Mouse (Mus musculus) hindbrain, embryonic 10.5 days (tissue): ENCODE data around the gene Dennd4c. TPM values are rescaled to one million over a fixed set of nuclear protein-coding genes. Genes with fewer than 3 reads are reported as not detected.
A peak's percentile ranks its signal among the peaks of the same experiment; 100 is the strongest.
"Not testable (repeated sequence)": the region's sequence is repeated elsewhere in the genome, so short reads cannot be mapped to it uniquely, and the experiment has no call there.

Experiments used
- DNase-seq: peaks from one replicate; pipeline ENCODE4 v3.0.0-alpha.2; 2017; ENCODE audit warnings: low spot score
- H3K27ac ChIP-seq: fragments of 300-500 bp; sonication (generic); 2 replicates; pipeline ENCODE4 v1.5.1; 2016; ENCODE audit warnings: mild to moderate bottlenecking, moderate library complexity
- H3K27me3 ChIP-seq: fragments of 300-500 bp; sonication (generic); 2 replicates; pipeline ENCODE4 v1.6.1; 2016; ENCODE audit warnings: mild to moderate bottlenecking; ENCODE audit not compliant: poor library complexity, insufficient read depth, severe bottlenecking
- H3K36me3 ChIP-seq: fragments of 300-500 bp; sonication (generic); 2 replicates; pipeline ENCODE4 v1.6.1; 2016; ENCODE audit warnings: mild to moderate bottlenecking, moderate library complexity
- H3K4me1 ChIP-seq: fragments of 300-500 bp; sonication (generic); replicated peaks from 2 replicates; pipeline ENCODE4 v1.6.1; 2016; ENCODE audit warnings: mild to moderate bottlenecking
- H3K4me3 ChIP-seq: fragments of 300-500 bp; sonication (generic); 2 replicates; pipeline ENCODE4 v1.5.1; 2016; ENCODE audit warnings: mild to moderate bottlenecking, moderate library complexity
- H3K9me3 ChIP-seq: fragments of 300-500 bp; sonication (generic); 2 replicates; pipeline ENCODE4 v1.6.1; 2016; ENCODE audit warnings: mild to moderate bottlenecking, moderate library complexity
- WGBS: fragments of 180-500 bp; shearing (Covaris S2); methylation state at CpG from one replicate; pipeline ENCODE4 v1.1.7; 2016; 5-methylcytosine and 5-hydroxymethylcytosine counted together
- polyA plus RNA-seq: library from polyadenylated mRNA; unstranded; fragments of >200 nt; fragmentation: Nextera tagmentation; extraction: Ambion mirVana; gene quantifications from 2 replicates; pipeline ENCODE4 v1.2.1, GENCODE M21; 2016

Dennd4c gene
- polyA plus RNA-seq, 1 experiment from 2014 or later = 5.5 TPM

GRCm38 (mm10) chr4:86841141-86841540 is 92.8 kb downstream of the Dennd4c start:
- not testable (repeated sequence) for DNase-seq, H3K27me3 ChIP-seq, H3K4me1 ChIP-seq, H3K9me3 ChIP-seq, H3K4me3 ChIP-seq, H3K27ac ChIP-seq
- peaks cover 79% of the 10 kb centered on the region for H3K36me3 ChIP-seq
- 93% methylated on average over 2 of the region's 2 CpGs for WGBS

GRCm38 (mm10) chr4:86845384-86845783 is 97.0 kb downstream of the Dennd4c start:
- H3K27ac ChIP-seq = no peak overlapping the region
- H3K4me1 ChIP-seq = no peaks in the 10 kb centered on the region
- no peaks in the 10 kb centered on the region for H3K27me3 ChIP-seq
- no peak overlapping the region for H3K4me3 ChIP-seq
- H3K36me3 ChIP-seq = peaks cover 77% of the 10 kb centered on the region
- no peak for DNase-seq
- WGBS = 94% methylated on average over 3 of the region's 3 CpGs
- H3K9me3 ChIP-seq = no peaks in the 10 kb centered on the region

GRCm38 (mm10) chr4:86847246-86847645 is 98.9 kb downstream of the Dennd4c start:
- Histone ChIP-seq H3K4me3 (no peak overlapping the region), H3K27me3 (no peaks in the 10 kb centered on the region), H3K4me1 (no peaks in the 10 kb centered on the region), H3K27ac (no peak overlapping the region), H3K9me3 (no peaks in the 10 kb centered on the region), H3K36me3 (peaks cover 72% of the 10 kb centered on the region)
- DNase-seq = no peak
- 88% methylated on average over 2 of the region's 2 CpGs for WGBS

GRCm38 (mm10) chr4:86851331-86851730 is 103.0 kb downstream of the Dennd4c start:
- DNase-seq = no peak
- Histone ChIP-seq H3K4me1 (peaks cover 8% of the 10 kb centered on the region), H3K36me3 (peaks cover 74% of the 10 kb centered on the region)

GRCm38 (mm10) chr4:86852018-86852417 is 103.7 kb downstream of the Dennd4c start:
- DNase-seq = no peak
- no peak overlapping the region for H3K27ac ChIP-seq
- no peaks in the 10 kb centered on the region; the same call in 1 of the 2 replicates for H3K9me3 ChIP-seq
- no peak overlapping the region for H3K4me3 ChIP-seq
- no peaks in the 10 kb centered on the region for H3K27me3 ChIP-seq
- peaks cover 8% of the 10 kb centered on the region for H3K4me1 ChIP-seq
- peaks cover 67% of the 10 kb centered on the region for H3K36me3 ChIP-seq
- WGBS = 77% methylated on average over 3 of the region's 3 CpGs

More at GRCm38 (mm10) chr4:86851331-86851730, 103.0 kb downstream of the Dennd4c start:
- H3K27ac ChIP-seq = no peak overlapping the region
- H3K9me3 ChIP-seq = no peaks in the 10 kb centered on the region; the same call in 1 of the 2 replicates
- H3K27me3 ChIP-seq = no peaks in the 10 kb centered on the region
- 79% methylated on average over 2 of the region's 2 CpGs for WGBS
- no peak overlapping the region for H3K4me3 ChIP-seq

GRCm38 (mm10) chr4:86852813-86853590 is 104.6 kb downstream of the Dennd4c start:
- no peaks in the 10 kb centered on the region; the same call in 1 of the 2 replicates for H3K9me3 ChIP-seq
- no peak for DNase-seq
- WGBS = 84% methylated on average over 4 of the region's 4 CpGs

GRCm38 (mm10) chr4:86856304-86857112 is 108.2 kb downstream of the Dennd4c start:
- Histone ChIP-seq H3K36me3 (peaks cover 45% of the 10 kb centered on the region), H3K9me3 (no peaks in the 10 kb centered on the region; the same call in 1 of the 2 replicates), H3K27me3 (no peaks in the 10 kb centered on the region), H3K4me3 (peak overlapping the region; percentile 99), H3K27ac (peak overlapping the region; percentile 100), H3K4me1 (peaks cover 16% of the 10 kb centered on the region)
- 2% methylated on average over 50 of the region's 50 CpGs for whole genome bisulfite sequencing
- DNase-seq = peak; percentile 20

More at GRCm38 (mm10) chr4:86852813-86853590, 104.6 kb downstream of the Dennd4c start:
- H3K36me3 ChIP-seq = peaks cover 57% of the 10 kb centered on the region
- no peak overlapping the region for H3K27ac ChIP-seq
- no peak overlapping the region for H3K4me3 ChIP-seq
- peaks cover 11% of the 10 kb centered on the region for H3K4me1 ChIP-seq
- no peaks in the 10 kb centered on the region for H3K27me3 ChIP-seq

- H3K27me3 ChIP-seq = no peaks in the 10 kb centered on the region
- peaks cover 16% of the 10 kb centered on the region for H3K4me1 ChIP-seq
- H3K4me3 ChIP-seq = peak within 1 kb of the TSS; percentile 99
- peak within 1 kb of the TSS; percentile 100 for H3K27ac ChIP-seq
- no peaks in the 10 kb centered on the region; the same call in 1 of the 2 replicates for H3K9me3 ChIP-seq
- under 1% methylated on average over 68 of the region's 68 CpGs for WGBS
- DNase-seq = peak; percentile 96
- H3K36me3 ChIP-seq = peaks cover 38% of the 10 kb centered on the region
Observed at GRCm38 (mm10) chr4:86857113-86858069, 109.0 kb downstream of the Dennd4c start, which contains the start of gene Rps6. Gene Rps6, minus strand, starts transcription at chr4:86857412.

- DNase-seq = no peak
- Histone ChIP-seq H3K27me3 (no peaks in the 10 kb centered on the region), H3K27ac (peak overlapping the region; percentile 100; the same call in 1 of the 2 replicates), H3K36me3 (peaks cover 31% of the 10 kb centered on the region), H3K9me3 (no peaks in the 10 kb centered on the region; the same call in 1 of the 2 replicates), H3K4me3 (peak overlapping the region; percentile 99), H3K4me1 (peaks cover 16% of the 10 kb centered on the region)
- 56% methylated on average over 12 of the region's 12 CpGs for WGBS
Observed at GRCm38 (mm10) chr4:86858070-86858440, 109.7 kb downstream of the Dennd4c start.

GRCm38 (mm10) chr4:86864087-86864486 is 115.7 kb downstream of the Dennd4c start:
- no peak overlapping the region for H3K4me3 ChIP-seq
- WGBS = 82% methylated on average over 5 of the region's 5 CpGs

GRCm38 (mm10) chr4:86871988-86872387 is 123.6 kb downstream of the Dennd4c start:
- H3K4me1 ChIP-seq = peaks cover 12% of the 10 kb centered on the region; the same call in 1 of the 2 replicates
- H3K4me3 ChIP-seq = no peak overlapping the region
- H3K9me3 ChIP-seq = no peaks in the 10 kb centered on the region
- DNase-seq = no peak
- H3K27ac ChIP-seq = no peak overlapping the region
- peaks cover 39% of the 10 kb centered on the region for H3K27me3 ChIP-seq
- no peaks in the 10 kb centered on the region for H3K36me3 ChIP-seq

More at GRCm38 (mm10) chr4:86864087-86864486, 115.7 kb downstream of the Dennd4c start:
- no peaks in the 10 kb centered on the region for H3K27me3 ChIP-seq
- H3K36me3 ChIP-seq = no peaks in the 10 kb centered on the region
- H3K9me3 ChIP-seq = no peaks in the 10 kb centered on the region
- H3K27ac ChIP-seq = no peak overlapping the region
- no peak for DNase-seq
- no peaks in the 10 kb centered on the region for H3K4me1 ChIP-seq

GRCm38 (mm10) chr4:86873072-86873471 is 124.7 kb downstream of the Dennd4c start:
- DNase-seq = no peak
- peaks cover 12% of the 10 kb centered on the region; the same call in 1 of the 2 replicates for H3K4me1 ChIP-seq
- no peaks in the 10 kb centered on the region for H3K9me3 ChIP-seq
- peaks cover 40% of the 10 kb centered on the region for H3K27me3 ChIP-seq
- 60% methylated on average over 4 of the region's 4 CpGs for WGBS
- no peaks in the 10 kb centered on the region for H3K36me3 ChIP-seq
- H3K4me3 ChIP-seq = no peak overlapping the region
- H3K27ac ChIP-seq = no peak overlapping the region
